Mouse (Mus musculus): ENCODE measurements at regions not wholly inside any gene's neighbourhood (a gene's known extent, or its start where the extent isn't known, plus 50 kb on each side); places are given as distances from the start of the nearest gene placed in this dataset.

GRCm38 (mm10) chr11:45634535-45635235 lies 217.2 kb upstream of the Clint1 start:
- Histone ChIP-seq H3K36me3 (ENCODE audit: control insufficient read depth, insufficient read depth, low read length) (no peaks in the 10 kb centered on the region), H3K9me3 (ENCODE audit: control insufficient read depth, low read length) (no peaks in the 10 kb centered on the region), H3K4me2 (replicated peaks; ENCODE audit: low read depth, low read length, severe bottlenecking) (no peak overlapping the region), H3K4me3 (replicated peaks; ENCODE audit: low read length) (no peak overlapping the region), H3K9ac (ENCODE audit: low read depth, low read length, severe bottlenecking) (no peak overlapping the region), H3K27ac (replicated peaks; ENCODE audit: low read depth, low read length) (no peak overlapping the region), H3K27me3 (ENCODE audit: control insufficient read depth, insufficient read depth, low read length) (no peaks in the 10 kb centered on the region), H3K4me1 (ENCODE audit: control insufficient read depth, insufficient read depth, low read length) (0 out of 2 replicates have a peak, but pooled peaks cover 8% of the 10 kb centered on the region)
- DNase-seq (ENCODE audit: low spot score) (no peak), ATAC-seq (ENCODE audit: low FRiP score, low read depth) (no peak)
- 81% methylated on average over 10 of the region's 10 CpGs for WGBS
- TF ChIP-seq POLR2A (IDR thresholded peaks at IDR 0.05; ENCODE audit: borderline replicate concordance, extremely low read depth, insufficient read depth, insufficient read length) = no peak

- Histone ChIP-seq H3K9me3 (ENCODE audit: control insufficient read depth, low read length) (no peaks in the 10 kb centered on the region), H3K4me2 (replicated peaks; ENCODE audit: low read depth, low read length, severe bottlenecking) (no peak overlapping the region), H3K4me3 (replicated peaks; ENCODE audit: low read length) (no peak overlapping the region), H3K27me3 (ENCODE audit: control insufficient read depth, insufficient read depth, low read length) (no peaks in the 10 kb centered on the region), H3K4me1 (ENCODE audit: control insufficient read depth, insufficient read depth, low read length) (0 out of 2 replicates have a peak, but pooled peaks cover 3% of the 10 kb centered on the region), H3K9ac (ENCODE audit: low read depth, low read length, severe bottlenecking) (no peak overlapping the region), H3K36me3 (ENCODE audit: control insufficient read depth, insufficient read depth, low read length) (no peaks in the 10 kb centered on the region), H3K27ac (replicated peaks; ENCODE audit: low read depth, low read length) (no peak overlapping the region)
- no peak for ATAC-seq (ENCODE audit: low FRiP score, low read depth)
- DNase-seq (ENCODE audit: low spot score) = no peak
- TF ChIP-seq POLR2A (IDR thresholded peaks at IDR 0.05; ENCODE audit: borderline replicate concordance, extremely low read depth, insufficient read depth, insufficient read length) = no peak
- 86% methylated on average over 4 of the region's 4 CpGs for WGBS
Observed at GRCm38 (mm10) chr11:45635896-45636295, 216.0 kb upstream of the Clint1 start.

- Histone ChIP-seq H3K36me3 (ENCODE audit: control insufficient read depth, insufficient read depth, low read length) (no peaks in the 10 kb centered on the region), H3K9ac (ENCODE audit: low read depth, low read length, severe bottlenecking) (no peak overlapping the region), H3K27ac (replicated peaks; ENCODE audit: low read depth, low read length) (no peak overlapping the region), H3K4me1 (ENCODE audit: control insufficient read depth, insufficient read depth, low read length) (0 out of 2 replicates have a peak, but pooled peaks cover 3% of the 10 kb centered on the region), H3K27me3 (ENCODE audit: control insufficient read depth, insufficient read depth, low read length) (no peaks in the 10 kb centered on the region), H3K4me2 (replicated peaks; ENCODE audit: low read depth, low read length, severe bottlenecking) (no peak overlapping the region), H3K9me3 (ENCODE audit: control insufficient read depth, low read length) (no peaks in the 10 kb centered on the region), H3K4me3 (replicated peaks; ENCODE audit: low read length) (no peak overlapping the region)
- WGBS = 73% methylated on average over 6 of the region's 6 CpGs
- no peak for ATAC-seq (ENCODE audit: low FRiP score, low read depth)
- no peak for TF ChIP-seq POLR2A (IDR thresholded peaks at IDR 0.05; ENCODE audit: borderline replicate concordance, extremely low read depth, insufficient read depth, insufficient read length)
- no peak for DNase-seq (ENCODE audit: low spot score)
Observed at GRCm38 (mm10) chr11:45639236-45639635, 212.6 kb upstream of the Clint1 start.

GRCm38 (mm10) chr11:45642142-45642756 lies 209.6 kb upstream of the Clint1 start:
- no peaks in the 10 kb centered on the region for H3K27me3 ChIP-seq (ENCODE audit: control insufficient read depth, insufficient read depth, low read length)
- H3K9ac ChIP-seq (ENCODE audit: low read depth, low read length, severe bottlenecking) = no peak overlapping the region
- no peak overlapping the region for H3K4me2 ChIP-seq (replicated peaks; ENCODE audit: low read depth, low read length, severe bottlenecking)
- DNase-seq (ENCODE audit: low spot score) = no peak
- H3K9me3 ChIP-seq (ENCODE audit: control insufficient read depth, low read length) = no peaks in the 10 kb centered on the region
- H3K27ac ChIP-seq (replicated peaks; ENCODE audit: low read depth, low read length) = no peak overlapping the region
- no peak overlapping the region for H3K4me3 ChIP-seq (replicated peaks; ENCODE audit: low read length)
- H3K4me1 ChIP-seq (ENCODE audit: control insufficient read depth, insufficient read depth, low read length) = 0 out of 2 replicates have a peak, but pooled peaks cover 3% of the 10 kb centered on the region
- no peaks in the 10 kb centered on the region for H3K36me3 ChIP-seq (ENCODE audit: control insufficient read depth, insufficient read depth, low read length)
- no peak for TF ChIP-seq POLR2A (IDR thresholded peaks at IDR 0.05; ENCODE audit: borderline replicate concordance, extremely low read depth, insufficient read depth, insufficient read length)
- 68% methylated on average over 9 of the region's 9 CpGs for WGBS
- no peak for ATAC-seq (ENCODE audit: low FRiP score, low read depth)

- no peak for TF ChIP-seq POLR2A (IDR thresholded peaks at IDR 0.05; ENCODE audit: borderline replicate concordance, extremely low read depth, insufficient read depth, insufficient read length)
- Histone ChIP-seq H3K9ac (ENCODE audit: low read depth, low read length, severe bottlenecking) (no peak overlapping the region), H3K4me3 (replicated peaks; ENCODE audit: low read length) (no peak overlapping the region), H3K9me3 (ENCODE audit: control insufficient read depth, low read length) (no peaks in the 10 kb centered on the region), H3K27ac (replicated peaks; ENCODE audit: low read depth, low read length) (no peak overlapping the region), H3K27me3 (ENCODE audit: control insufficient read depth, insufficient read depth, low read length) (no peaks in the 10 kb centered on the region), H3K4me2 (replicated peaks; ENCODE audit: low read depth, low read length, severe bottlenecking) (no peak overlapping the region), H3K36me3 (ENCODE audit: control insufficient read depth, insufficient read depth, low read length) (no peaks in the 10 kb centered on the region), H3K4me1 (ENCODE audit: control insufficient read depth, insufficient read depth, low read length) (no peaks in the 10 kb centered on the region)
- no peak for DNase-seq (ENCODE audit: low spot score)
- 45% methylated on average over 12 of the region's 12 CpGs for WGBS
- no peak for ATAC-seq (ENCODE audit: low FRiP score, low read depth)
Observed at GRCm38 (mm10) chr11:45643629-45644325, 208.1 kb upstream of the Clint1 start.

Data from limb, embryonic 14.5 days (tissue).